In genomic region chr9:124280576-124281447, GRCm38 (mm10) we compare ENCODE assay signal across 8 mouse cellular contexts. TPM values are rescaled to one million over a fixed set of nuclear protein-coding genes. Genes with fewer than 3 reads are reported as not detected.
DNase-seq lines count a peak whose midpoint lies in the region; ATAC-seq and TF ChIP-seq lines count a peak whose summit lies in the region.

No protein-coding gene starts in this region.

- 83% methylated on average over 2 of the region's 2 CpGs for WGBS in hindbrain, embryonic 14.5 days
- 55% methylated on average over 2 of the region's 2 CpGs for WGBS in liver, embryonic 13.5 days (ENCODE audit: insufficient replicate concordance)

- no peak for ATAC-seq in hindbrain, embryonic 14.5 days (ENCODE audit: low FRiP score)
- ATAC-seq in liver, embryonic 13.5 days (ENCODE audit: low read depth) = no peak
- ATAC-seq in frontal cortex, adult (ENCODE audit: low TSS enrichment) = no peak

- H3K4me1 ChIP-seq in hindbrain, embryonic 14.5 days (replicated peaks; ENCODE audit: control insufficient read depth, insufficient read depth, low read length) = peaks cover 16% of the 10 kb centered on the region
- H3K4me1 ChIP-seq in liver, embryonic 13.5 days (replicated peaks) = peaks cover 28% of the 10 kb centered on the region

- TF ChIP-seq CTCF in left cerebral cortex, adult 2 months (IDR thresholded peaks at IDR 0.05) = no peak

- H3K9me3 ChIP-seq in hindbrain, embryonic 14.5 days (ENCODE audit: control insufficient read depth, low read length) = peaks cover 23% of the 10 kb centered on the region
- H3K9me3 ChIP-seq in liver, embryonic 13.5 days (replicated peaks) = no peaks in the 10 kb centered on the region

- H3K36me3 ChIP-seq in hindbrain, embryonic 14.5 days (replicated peaks; ENCODE audit: control insufficient read depth, insufficient read depth) = peaks cover 16% of the 10 kb centered on the region
- peaks cover 11% of the 10 kb centered on the region for H3K36me3 ChIP-seq in liver, embryonic 13.5 days

- intact Hi-C loops in left cerebral cortex, adult 2 months (cut with DNase I) = loop anchor here (5.0 kb wide), 1 partner anchor 146 kb away; no protein-coding TSS in a partner anchor

- DNase-seq in left cerebral cortex, adult 2 months (ENCODE audit: extremely low spot score in 1 of 2, low spot score in 2 of 2) = no peak
- no peak for DNase-seq in left cerebral cortex, adult 9 months (ENCODE audit: low spot score in 2 of 2)
- peak; percentile 46 for DNase-seq in adrenal gland, postnatal 25 days
- DNase-seq in hindbrain, embryonic 14.5 days (ENCODE audit: low spot score) = no peak
- DNase-seq in liver, embryonic 13.5 days = no peak
- no peak for DNase-seq in urinary bladder, postnatal 25 days (ENCODE audit: low spot score)
- DNase-seq in right cerebral cortex, postnatal 25 days = no peak

- peak overlapping the region; percentile 90 for H3K4me2 ChIP-seq in hindbrain, embryonic 14.5 days (replicated peaks)
- peak overlapping the region; percentile 66 for H3K4me2 ChIP-seq in liver, embryonic 13.5 days

- peak overlapping the region; percentile 92 for H3K4me3 ChIP-seq in left cerebral cortex, adult 2 months
- peak overlapping the region; percentile 77 for H3K4me3 ChIP-seq in hindbrain, embryonic 14.5 days (replicated peaks; ENCODE audit: low read length)
- peak overlapping the region; percentile 72 for H3K4me3 ChIP-seq in liver, embryonic 13.5 days (replicated peaks)

- H3K27ac ChIP-seq in left cerebral cortex, adult 2 months = no peak overlapping the region
- H3K27ac ChIP-seq in hindbrain, embryonic 14.5 days = no peak overlapping the region
- no peak overlapping the region for H3K27ac ChIP-seq in liver, embryonic 13.5 days

- H3K9ac ChIP-seq in hindbrain, embryonic 14.5 days = peak overlapping the region; percentile 82
- H3K9ac ChIP-seq in liver, embryonic 13.5 days = peak overlapping the region; percentile 77

- no peaks in the 10 kb centered on the region for H3K27me3 ChIP-seq in hindbrain, embryonic 14.5 days (ENCODE audit: control insufficient read depth, insufficient read depth, low read length)
- H3K27me3 ChIP-seq in liver, embryonic 13.5 days = no peaks in the 10 kb centered on the region

RNA-seq across cellular contexts. Expression of gene 2010315B03Rik, which starts 31.7 kb away (rescaled TPM):
- total RNA-seq in left cerebral cortex, adult 2 months (2021) = 10 to 100 TPM; 17.7 to 19.2 TPM
- total RNA-seq in adrenal gland, postnatal 25 days (2021) = 22.8 and 26.5 TPM in 2 replicates
- polyA plus RNA-seq in hindbrain, embryonic 14.5 days (2014; fragmentation: Nextera tagmentation; extraction: Ambion mirVana) = 6.4 and 10.7 TPM in 2 replicates
- 3.9 and 4.7 TPM in 2 replicates for polyA plus RNA-seq in liver, embryonic 13.5 days (2015; fragmentation: Nextera tagmentation; extraction: Ambion mirVana)
